Mouse (Mus musculus): ENCODE data around the gene Olfr709-ps1. TPM values are rescaled to one million over a fixed set of nuclear protein-coding genes. Genes with fewer than 3 reads are reported as not detected.
"Not testable (repeated sequence)": the region's sequence is repeated elsewhere in the genome, so short reads cannot be mapped to it uniquely, and the experiment has no call there.

Olfr709-ps1 gene
- total RNA-seq (2014; rRNA removed) (not detected in 2 replicates), polyA plus RNA-seq (2012; rRNA removed) (not detected in 2 replicates)

DNA sequence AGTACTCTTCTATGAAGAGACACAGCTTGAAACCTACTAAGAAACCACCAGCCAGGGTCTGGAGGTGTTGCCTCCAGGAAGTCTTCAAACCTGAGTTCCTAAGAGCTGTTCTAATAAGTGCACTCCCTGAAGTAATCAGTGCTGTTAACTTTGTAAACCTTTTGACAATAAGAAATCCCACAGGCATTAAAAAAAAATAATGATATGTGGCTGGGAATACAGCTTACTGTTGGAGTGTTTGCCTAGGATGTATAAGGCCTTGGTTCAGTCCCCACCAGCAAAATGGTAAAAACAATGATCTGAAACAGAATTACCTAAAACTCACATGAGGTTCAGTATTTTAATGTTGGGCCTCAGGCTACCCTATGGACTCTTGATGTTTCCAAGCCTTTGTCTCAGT lies at the start of gene Olfr709-ps1:
Gene Olfr709-ps1, minus strand, starts transcription at position 101 of the 400 bp plus-strand sequence.
- Histone ChIP-seq H3K4me3 (ENCODE audit: insufficient read depth, low read depth, low read length) (no peak within 1 kb of the TSS), H3K79me2 (ENCODE audit: control insufficient read depth, insufficient read depth, low read length) (no peaks in the 10 kb centered on the region), H3K4me1 (ENCODE audit: control insufficient read depth, insufficient read depth, low read length) (no peaks in the 10 kb centered on the region), H3K9ac (ENCODE audit: low read depth, low read length) (no peak within 1 kb of the TSS), H3K27ac (replicated peaks; ENCODE audit: insufficient read depth, low read depth, low read length) (no peak within 1 kb of the TSS), H3K36me3 (ENCODE audit: control insufficient read depth, insufficient read depth, low read length) (no peaks in the 10 kb centered on the region), H3K27me3 (ENCODE audit: control insufficient read depth, insufficient read depth, low read length) (no peaks in the 10 kb centered on the region)
- no peak for TF ChIP-seq CTCF (IDR thresholded peaks at IDR 0.05; ENCODE audit: low read depth, low read length)
- no peak for TF ChIP-seq POLR2A (IDR thresholded peaks at IDR 0.05; ENCODE audit: extremely low read depth, insufficient read depth, low read length)
- DNase-seq (ENCODE audit: extremely low read depth, low read depth, low spot score) = no peak

DNA sequence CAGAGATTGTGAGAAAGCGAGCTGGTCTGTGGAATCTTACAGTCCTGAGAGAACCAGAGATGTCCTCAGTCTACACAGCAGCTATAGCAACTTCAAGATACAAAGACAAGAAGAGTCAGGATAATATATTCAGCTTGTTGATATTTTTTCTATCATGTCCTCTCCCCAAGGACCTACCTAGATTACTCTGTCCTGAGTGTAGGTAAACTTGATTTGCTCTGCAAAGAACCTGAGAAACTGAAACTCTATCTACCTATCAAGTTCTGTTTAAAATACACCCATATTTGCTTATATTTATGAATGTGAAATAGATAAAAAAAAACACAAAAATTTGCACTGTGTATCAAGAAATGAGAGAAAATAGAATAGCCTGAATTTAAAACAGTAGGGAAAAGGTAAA lies 43.3 kb upstream of the Olfr709-ps1 start, which contains the start of gene Olfr711:
Gene Olfr711, minus strand, starts transcription at position 101 of the 400 bp plus-strand sequence.
- TF ChIP-seq POLR2A (IDR thresholded peaks at IDR 0.05; ENCODE audit: extremely low read depth, insufficient read depth, low read length) (no peak), CTCF (IDR thresholded peaks at IDR 0.05; ENCODE audit: low read depth, low read length) (no peak)
- no peaks in the 10 kb centered on the region for H3K79me2 ChIP-seq (ENCODE audit: control insufficient read depth, insufficient read depth, low read length)
- no peaks in the 10 kb centered on the region for H3K36me3 ChIP-seq (ENCODE audit: control insufficient read depth, insufficient read depth, low read length)
- H3K9ac ChIP-seq (ENCODE audit: low read depth, low read length) = no peak within 1 kb of the TSS
- no peak within 1 kb of the TSS for H3K4me3 ChIP-seq (ENCODE audit: insufficient read depth, low read depth, low read length)
- no peaks in the 10 kb centered on the region for H3K4me1 ChIP-seq (ENCODE audit: control insufficient read depth, insufficient read depth, low read length)
- no peak within 1 kb of the TSS for H3K27ac ChIP-seq (replicated peaks; ENCODE audit: insufficient read depth, low read depth, low read length)
- no peaks in the 10 kb centered on the region for H3K27me3 ChIP-seq (ENCODE audit: control insufficient read depth, insufficient read depth, low read length)
- WGBS = 44% methylated on average over 1 of the region's 1 CpGs
- no peak for DNase-seq (ENCODE audit: extremely low read depth, low read depth, low spot score)

DNA sequence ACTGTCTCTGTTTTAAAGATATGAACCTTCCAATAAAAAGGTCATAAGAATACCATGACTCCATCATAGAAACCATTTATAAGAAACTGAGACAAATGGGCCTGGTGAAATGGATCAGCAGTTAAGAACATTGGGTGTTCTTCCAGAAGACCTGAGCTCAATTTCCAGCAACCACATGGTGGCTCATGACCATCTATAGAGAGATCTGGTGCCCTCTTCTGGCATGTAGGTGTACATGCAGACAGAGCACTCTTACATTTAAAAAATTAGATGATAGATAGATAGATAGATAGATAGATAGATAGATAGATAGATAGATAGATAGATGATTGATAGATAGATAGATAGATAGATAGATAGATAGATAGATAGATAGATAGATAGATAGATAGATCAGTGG lies 35.5 kb upstream of the Olfr709-ps1 start:
- 0 out of 2 replicates have a peak, but pooled peaks have one; percentile 17 for TF ChIP-seq CTCF (IDR thresholded peaks at IDR 0.05; ENCODE audit: low read depth, low read length)
- H3K79me2 ChIP-seq (ENCODE audit: control insufficient read depth, insufficient read depth, low read length); H3K27me3 ChIP-seq (ENCODE audit: control insufficient read depth, insufficient read depth, low read length); H3K27ac ChIP-seq (replicated peaks; ENCODE audit: insufficient read depth, low read depth, low read length); H3K9ac ChIP-seq (ENCODE audit: low read depth, low read length); H3K4me1 ChIP-seq (ENCODE audit: control insufficient read depth, insufficient read depth, low read length); H3K36me3 ChIP-seq (ENCODE audit: control insufficient read depth, insufficient read depth, low read length); H3K4me3 ChIP-seq (ENCODE audit: insufficient read depth, low read depth, low read length): not testable (repeated sequence)
- DNase-seq (ENCODE audit: extremely low read depth, low read depth, low spot score) = peak; percentile 21

DNA sequence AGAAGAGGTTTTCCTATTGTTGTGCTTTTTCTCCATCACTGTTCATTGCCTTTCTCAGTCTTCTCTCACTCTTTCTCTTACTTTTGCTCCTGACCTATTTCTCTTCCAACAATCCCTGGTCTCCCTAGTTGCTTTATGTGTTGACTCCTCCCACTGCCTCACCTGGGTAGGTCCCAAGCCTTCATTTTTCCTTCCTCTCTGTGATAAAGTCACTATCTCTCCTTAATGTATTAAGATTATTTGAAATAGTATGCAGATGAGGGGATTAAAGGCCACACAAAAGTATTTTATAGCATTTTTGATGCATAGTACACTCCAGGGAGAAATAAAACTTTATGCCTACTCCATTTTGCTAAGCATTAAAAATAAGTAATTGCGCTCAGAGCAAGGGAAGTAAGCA lies 31.8 kb upstream of the Olfr709-ps1 start, which contains the start of gene Olfr6:
Gene Olfr6, minus strand, starts transcription at position 101 of the 400 bp plus-strand sequence.
- H3K4me3 ChIP-seq (ENCODE audit: insufficient read depth, low read depth, low read length) = no peak within 1 kb of the TSS
- H3K36me3 ChIP-seq (ENCODE audit: control insufficient read depth, insufficient read depth, low read length) = no peaks in the 10 kb centered on the region
- no peak for DNase-seq (ENCODE audit: extremely low read depth, low read depth, low spot score)
- no peak within 1 kb of the TSS for H3K9ac ChIP-seq (ENCODE audit: low read depth, low read length)
- TF ChIP-seq POLR2A (IDR thresholded peaks at IDR 0.05; ENCODE audit: extremely low read depth, insufficient read depth, low read length) = no peak
- no peak for TF ChIP-seq CTCF (IDR thresholded peaks at IDR 0.05; ENCODE audit: low read depth, low read length)
- no peaks in the 10 kb centered on the region for H3K27me3 ChIP-seq (ENCODE audit: control insufficient read depth, insufficient read depth, low read length)
- H3K79me2 ChIP-seq (ENCODE audit: control insufficient read depth, insufficient read depth, low read length) = no peaks in the 10 kb centered on the region
- H3K4me1 ChIP-seq (ENCODE audit: control insufficient read depth, insufficient read depth, low read length) = no peaks in the 10 kb centered on the region
- WGBS = 75% methylated on average over 1 of the region's 1 CpGs
- no peak within 1 kb of the TSS for H3K27ac ChIP-seq (replicated peaks; ENCODE audit: insufficient read depth, low read depth, low read length)

DNA sequence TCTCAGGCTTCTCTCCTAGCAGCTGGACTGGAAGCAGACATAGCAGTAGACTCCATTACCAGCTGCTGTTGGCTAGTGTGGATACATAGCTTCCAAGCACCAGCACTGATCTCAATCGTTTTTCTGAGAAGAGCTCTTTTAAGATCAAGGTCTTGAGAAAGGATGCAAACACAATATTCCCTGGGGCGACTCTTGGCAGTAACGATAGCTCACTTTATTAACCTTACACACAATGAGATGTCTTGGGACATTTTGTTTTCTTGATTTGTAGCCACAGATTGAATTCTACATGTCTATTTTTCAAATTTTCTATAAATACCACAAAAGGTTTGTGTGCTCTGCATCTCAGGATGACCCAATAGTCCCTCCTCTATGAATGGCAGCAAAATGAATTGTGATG lies 16.2 kb upstream of the Olfr709-ps1 start, which contains the start of gene Olfr710:
Gene Olfr710, minus strand, starts transcription at position 101 of the 400 bp plus-strand sequence.
- H3K4me1 ChIP-seq (ENCODE audit: control insufficient read depth, insufficient read depth, low read length) = no peaks in the 10 kb centered on the region
- H3K27me3 ChIP-seq (ENCODE audit: control insufficient read depth, insufficient read depth, low read length) = no peaks in the 10 kb centered on the region
- no peaks in the 10 kb centered on the region for H3K36me3 ChIP-seq (ENCODE audit: control insufficient read depth, insufficient read depth, low read length)
- H3K4me3 ChIP-seq (ENCODE audit: insufficient read depth, low read depth, low read length) = no peak within 1 kb of the TSS
- TF ChIP-seq CTCF (IDR thresholded peaks at IDR 0.05; ENCODE audit: low read depth, low read length) = no peak
- no peak for DNase-seq (ENCODE audit: extremely low read depth, low read depth, low spot score)
- 71% methylated on average over 3 of the region's 3 CpGs for WGBS
- H3K79me2 ChIP-seq (ENCODE audit: control insufficient read depth, insufficient read depth, low read length) = no peaks in the 10 kb centered on the region
- no peak within 1 kb of the TSS for H3K27ac ChIP-seq (replicated peaks; ENCODE audit: insufficient read depth, low read depth, low read length)
- no peak within 1 kb of the TSS for H3K9ac ChIP-seq (ENCODE audit: low read depth, low read length)

DNA sequence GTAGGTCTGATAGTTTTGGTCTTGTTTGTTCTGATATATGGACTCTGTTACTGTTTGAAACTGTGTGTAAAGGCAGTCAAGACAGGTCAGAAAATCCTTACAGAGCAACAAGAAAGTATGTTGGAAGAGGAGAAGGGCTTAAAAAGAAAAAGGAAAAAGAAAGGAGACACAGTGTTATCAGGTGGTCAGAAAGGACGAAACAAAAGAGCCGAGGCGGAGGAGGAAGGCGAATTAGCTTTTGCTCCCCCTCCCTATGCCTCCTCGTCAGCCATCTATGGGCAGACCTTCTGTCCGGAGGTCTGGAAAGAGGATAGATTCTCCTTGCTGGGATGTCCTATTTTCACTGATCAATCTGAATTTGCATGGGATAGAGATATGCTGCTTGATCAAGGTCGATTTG lies 11.1 kb downstream of the Olfr709-ps1 start:
- H3K36me3 ChIP-seq (ENCODE audit: control insufficient read depth, insufficient read depth, low read length); H3K4me3 ChIP-seq (ENCODE audit: insufficient read depth, low read depth, low read length); H3K79me2 ChIP-seq (ENCODE audit: control insufficient read depth, insufficient read depth, low read length); H3K27ac ChIP-seq (replicated peaks; ENCODE audit: insufficient read depth, low read depth, low read length); H3K4me1 ChIP-seq (ENCODE audit: control insufficient read depth, insufficient read depth, low read length); H3K9ac ChIP-seq (ENCODE audit: low read depth, low read length); DNase-seq (ENCODE audit: extremely low read depth, low read depth, low spot score); H3K27me3 ChIP-seq (ENCODE audit: control insufficient read depth, insufficient read depth, low read length): not testable (repeated sequence)
- WGBS = 88% methylated on average over 7 of the region's 7 CpGs
